Mouse (Mus musculus): ENCODE data around the gene Ankrd1. TPM values are rescaled to one million over a fixed set of nuclear protein-coding genes. Genes with fewer than 3 reads are reported as not detected.

Gene Ankrd1
- polyA plus RNA-seq (2015; fragmentation: Nextera tagmentation; extraction: Ambion mirVana), result 13.6 and 18.1 TPM in 2 replicates

DNA sequence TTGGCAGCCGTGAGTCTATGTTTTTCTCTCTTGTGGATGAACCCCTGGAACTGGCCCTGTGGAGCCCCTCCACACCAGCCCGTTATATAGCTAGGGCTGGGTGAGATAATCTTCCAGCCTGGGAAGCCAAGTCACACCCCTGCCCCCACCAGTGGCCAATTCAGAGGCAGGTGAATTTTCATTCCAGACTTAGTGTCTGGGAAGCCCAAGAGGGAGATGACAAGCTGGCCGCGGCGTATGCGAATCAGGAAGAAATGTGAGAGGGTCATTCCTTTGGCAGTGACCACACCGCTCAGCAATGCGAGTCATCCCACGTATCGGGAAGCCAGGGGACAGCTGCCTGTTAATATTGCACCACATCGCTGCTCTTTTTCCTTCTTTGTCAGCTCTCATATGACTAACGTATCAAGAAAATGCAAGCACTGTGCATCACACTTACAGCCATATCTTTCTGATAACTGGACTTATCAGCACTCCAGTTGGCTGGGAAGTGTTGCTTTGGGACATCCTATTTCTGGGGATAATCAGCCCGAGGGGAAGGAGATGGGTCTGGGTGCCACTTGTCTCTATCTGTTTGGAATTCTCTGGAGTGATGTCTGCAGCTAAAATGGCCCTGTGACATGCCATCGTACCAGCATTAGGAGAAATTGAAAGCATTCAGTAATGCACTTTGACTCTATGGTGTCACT lies at the start of gene Ankrd1:
Ankrd1 (minus strand) TSS at position 317 of the 689 bp plus-strand sequence.
- peaks cover 3% of the 10 kb centered on the region; the same call in 1 of the 2 replicates for H3K9me3 ChIP-seq (ENCODE audit: control insufficient read depth, low read length)
- ATAC-seq (ENCODE audit: low read depth), result peak; percentile 41; the same call in 1 of the 2 replicates
- H3K36me3 ChIP-seq (ENCODE audit: control insufficient read depth, insufficient read depth, low read length), result no peaks in the 10 kb centered on the region
- no peak within 1 kb of the TSS for H3K4me3 ChIP-seq (ENCODE audit: low read length)
- 42% methylated on average over 14 of the region's 14 CpGs for WGBS
- H3K27me3 ChIP-seq (ENCODE audit: control insufficient read depth, insufficient read depth, low read depth, low read length), result no peaks in the 10 kb centered on the region
- no peak within 1 kb of the TSS for H3K4me2 ChIP-seq (ENCODE audit: low read depth, low read length)
- no peak within 1 kb of the TSS for H3K9ac ChIP-seq (ENCODE audit: low read length)
- H3K27ac ChIP-seq (ENCODE audit: low read length), result no peak within 1 kb of the TSS
- peaks cover 11% of the 10 kb centered on the region; the same call in 1 of the 2 replicates for H3K4me1 ChIP-seq (replicated peaks; ENCODE audit: control insufficient read depth, insufficient read depth, low read length)

GRCm38 (mm10) chr19:36169101-36169500 lies 49.2 kb upstream of the Ankrd1 start:
- H3K9ac ChIP-seq (ENCODE audit: low read length), result no peak overlapping the region
- no peak for ATAC-seq (ENCODE audit: low read depth)
- H3K27me3 ChIP-seq (ENCODE audit: control insufficient read depth, insufficient read depth, low read depth, low read length), result no peaks in the 10 kb centered on the region
- no peak overlapping the region for H3K27ac ChIP-seq (ENCODE audit: low read length)
- H3K36me3 ChIP-seq (ENCODE audit: control insufficient read depth, insufficient read depth, low read length), result no peaks in the 10 kb centered on the region
- 61% methylated on average over 2 of the region's 2 CpGs for WGBS
- H3K4me1 ChIP-seq (replicated peaks; ENCODE audit: control insufficient read depth, insufficient read depth, low read length), result peaks cover 22% of the 10 kb centered on the region
- no peak overlapping the region for H3K4me2 ChIP-seq (ENCODE audit: low read depth, low read length)
- peaks cover 5% of the 10 kb centered on the region; the same call in 1 of the 2 replicates for H3K9me3 ChIP-seq (ENCODE audit: control insufficient read depth, low read length)
- no peak overlapping the region for H3K4me3 ChIP-seq (ENCODE audit: low read length)

- Histone ChIP-seq H3K4me2 (ENCODE audit: low read depth, low read length) (no peak overlapping the region), H3K27me3 (ENCODE audit: control insufficient read depth, insufficient read depth, low read depth, low read length) (no peaks in the 10 kb centered on the region), H3K27ac (ENCODE audit: low read length) (peak overlapping the region; percentile 51), H3K9ac (ENCODE audit: low read length) (no peak overlapping the region), H3K4me3 (ENCODE audit: low read length) (no peak overlapping the region), H3K4me1 (replicated peaks; ENCODE audit: control insufficient read depth, insufficient read depth, low read length) (peaks cover 22% of the 10 kb centered on the region), H3K36me3 (ENCODE audit: control insufficient read depth, insufficient read depth, low read length) (no peaks in the 10 kb centered on the region), H3K9me3 (ENCODE audit: control insufficient read depth, low read length) (peaks cover 5% of the 10 kb centered on the region; the same call in 1 of the 2 replicates)
- WGBS, result 40% methylated on average over 4 of the region's 4 CpGs
- ATAC-seq (ENCODE audit: low read depth), result 0 out of 2 replicates have a peak, but pooled peaks have one; percentile 26
These were observed 48.2 kb upstream of the Ankrd1 start for GRCm38 (mm10) chr19:36168121-36168520.

- Histone ChIP-seq H3K27ac (ENCODE audit: low read length) (peak overlapping the region; percentile 51), H3K4me1 (replicated peaks; ENCODE audit: control insufficient read depth, insufficient read depth, low read length) (peaks cover 22% of the 10 kb centered on the region)
- ATAC-seq (ENCODE audit: low read depth), result peak; percentile 96
These were observed 47.5 kb upstream of the Ankrd1 start for GRCm38 (mm10) chr19:36167291-36167896.

DNA sequence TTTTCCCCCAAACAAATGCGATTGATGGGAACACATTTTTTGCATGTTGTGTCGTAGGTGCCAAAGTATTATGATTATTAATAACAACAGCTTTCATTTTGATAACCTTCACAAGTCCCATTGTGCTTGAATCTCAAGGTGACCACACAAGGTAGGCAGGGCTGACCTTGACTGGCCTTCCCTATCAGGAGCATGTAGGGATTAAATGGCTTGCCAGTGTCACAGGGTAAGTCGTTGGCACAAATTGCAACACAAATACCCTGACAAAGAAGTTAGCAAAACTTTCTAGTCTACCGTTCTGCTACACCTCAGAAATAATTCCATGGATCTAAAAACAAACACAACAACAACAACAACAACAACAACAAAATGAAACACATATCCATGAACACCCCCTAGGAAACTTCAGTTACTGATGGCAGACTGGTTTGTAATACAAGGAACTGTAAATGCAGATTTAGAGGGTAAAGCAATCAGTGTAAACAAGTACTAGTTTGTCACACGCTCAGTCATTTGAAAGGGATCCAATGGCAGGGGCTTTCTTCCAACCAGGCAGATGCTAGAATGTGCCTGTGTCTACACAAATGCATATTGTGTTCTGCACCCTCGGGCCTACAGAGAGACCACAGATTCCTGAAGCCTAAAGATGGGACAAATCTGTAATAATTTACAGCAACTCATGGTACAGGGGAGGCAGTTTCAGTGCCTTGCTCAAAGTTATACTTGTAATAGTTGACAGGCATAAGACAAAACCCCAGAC lies 46.7 kb upstream of the Ankrd1 start:
- 62% methylated on average over 6 of the region's 6 CpGs for WGBS
- peaks cover 22% of the 10 kb centered on the region for H3K4me1 ChIP-seq (replicated peaks; ENCODE audit: control insufficient read depth, insufficient read depth, low read length)
- peak; percentile 64 for ATAC-seq (ENCODE audit: low read depth)

More at GRCm38 (mm10) chr19:36167291-36167896, 47.5 kb upstream of the Ankrd1 start:
- 20% methylated on average over 6 of the region's 6 CpGs for WGBS
- Histone ChIP-seq H3K4me3 (ENCODE audit: low read length) (no peak overlapping the region), H3K27me3 (ENCODE audit: control insufficient read depth, insufficient read depth, low read depth, low read length) (no peaks in the 10 kb centered on the region), H3K4me2 (ENCODE audit: low read depth, low read length) (no peak overlapping the region), H3K36me3 (ENCODE audit: control insufficient read depth, insufficient read depth, low read length) (no peaks in the 10 kb centered on the region), H3K9ac (ENCODE audit: low read length) (no peak overlapping the region), H3K9me3 (ENCODE audit: control insufficient read depth, low read length) (peaks cover 5% of the 10 kb centered on the region; the same call in 1 of the 2 replicates)

GRCm38 (mm10) chr19:36165351-36165750 lies 45.5 kb upstream of the Ankrd1 start:
- H3K27me3 ChIP-seq (ENCODE audit: control insufficient read depth, insufficient read depth, low read depth, low read length), result no peaks in the 10 kb centered on the region
- ATAC-seq (ENCODE audit: low read depth), result no peak
- 58% methylated on average over 4 of the region's 4 CpGs for WGBS
- H3K9me3 ChIP-seq (ENCODE audit: control insufficient read depth, low read length), result no peaks in the 10 kb centered on the region
- no peak overlapping the region for H3K4me3 ChIP-seq (ENCODE audit: low read length)
- no peak overlapping the region for H3K4me2 ChIP-seq (ENCODE audit: low read depth, low read length)
- no peak overlapping the region for H3K9ac ChIP-seq (ENCODE audit: low read length)
- H3K27ac ChIP-seq (ENCODE audit: low read length), result no peak overlapping the region
- no peaks in the 10 kb centered on the region for H3K36me3 ChIP-seq (ENCODE audit: control insufficient read depth, insufficient read depth, low read length)
- peaks cover 22% of the 10 kb centered on the region for H3K4me1 ChIP-seq (replicated peaks; ENCODE audit: control insufficient read depth, insufficient read depth, low read length)

More for the DNA sequence above, 46.7 kb upstream of the Ankrd1 start:
- Histone ChIP-seq H3K36me3 (ENCODE audit: control insufficient read depth, insufficient read depth, low read length) (no peaks in the 10 kb centered on the region), H3K9me3 (ENCODE audit: control insufficient read depth, low read length) (peaks cover 5% of the 10 kb centered on the region; the same call in 1 of the 2 replicates), H3K27me3 (ENCODE audit: control insufficient read depth, insufficient read depth, low read depth, low read length) (no peaks in the 10 kb centered on the region), H3K4me2 (ENCODE audit: low read depth, low read length) (no peak overlapping the region), H3K27ac (ENCODE audit: low read length) (peak overlapping the region; percentile 51), H3K4me3 (ENCODE audit: low read length) (no peak overlapping the region), H3K9ac (ENCODE audit: low read length) (no peak overlapping the region)

- no peak overlapping the region for H3K4me3 ChIP-seq (ENCODE audit: low read length)
- no peak overlapping the region for H3K9ac ChIP-seq (ENCODE audit: low read length)
- H3K27me3 ChIP-seq (ENCODE audit: control insufficient read depth, insufficient read depth, low read depth, low read length), result no peaks in the 10 kb centered on the region
- no peak overlapping the region for H3K4me2 ChIP-seq (ENCODE audit: low read depth, low read length)
- no peaks in the 10 kb centered on the region for H3K9me3 ChIP-seq (ENCODE audit: control insufficient read depth, low read length)
- H3K36me3 ChIP-seq (ENCODE audit: control insufficient read depth, insufficient read depth, low read length), result no peaks in the 10 kb centered on the region
- peak; percentile 60 for ATAC-seq (ENCODE audit: low read depth)
- H3K4me1 ChIP-seq (replicated peaks; ENCODE audit: control insufficient read depth, insufficient read depth, low read length), result peaks cover 5% of the 10 kb centered on the region; the same call in 1 of the 2 replicates
- no peak overlapping the region for H3K27ac ChIP-seq (ENCODE audit: low read length)
- 25% methylated on average over 4 of the region's 4 CpGs for WGBS
These were observed 30.5 kb upstream of the Ankrd1 start for GRCm38 (mm10) chr19:36150241-36151007.

DNA sequence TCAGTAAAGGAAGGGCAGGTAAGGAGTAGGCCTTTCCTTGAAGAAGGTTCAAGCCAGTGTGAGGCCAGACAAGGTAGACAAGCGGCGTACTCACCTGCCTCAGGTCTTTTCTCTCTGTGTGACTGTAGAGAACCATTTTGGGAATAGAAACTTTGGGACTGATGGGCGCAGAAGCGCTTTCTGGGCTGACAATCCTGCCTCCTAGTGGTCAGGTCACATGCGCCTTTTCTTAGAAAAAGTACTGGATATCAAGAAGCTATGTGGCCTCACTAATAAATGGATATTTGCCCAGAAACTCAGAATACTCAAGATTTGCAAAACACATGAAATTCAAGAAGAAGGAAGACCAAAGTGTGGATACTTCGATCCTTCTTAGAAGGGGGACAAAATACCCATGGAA lies 28.7 kb upstream of the Ankrd1 start:
- no peak overlapping the region for H3K4me3 ChIP-seq (ENCODE audit: low read length)
- 88% methylated on average over 6 of the region's 6 CpGs for WGBS
- no peak overlapping the region for H3K27ac ChIP-seq (ENCODE audit: low read length)
- no peak overlapping the region for H3K4me2 ChIP-seq (ENCODE audit: low read depth, low read length)
- no peaks in the 10 kb centered on the region for H3K27me3 ChIP-seq (ENCODE audit: control insufficient read depth, insufficient read depth, low read depth, low read length)
- H3K9me3 ChIP-seq (ENCODE audit: control insufficient read depth, low read length), result no peaks in the 10 kb centered on the region
- no peaks in the 10 kb centered on the region for H3K36me3 ChIP-seq (ENCODE audit: control insufficient read depth, insufficient read depth, low read length)
- H3K9ac ChIP-seq (ENCODE audit: low read length), result no peak overlapping the region
- H3K4me1 ChIP-seq (replicated peaks; ENCODE audit: control insufficient read depth, insufficient read depth, low read length), result peaks cover 5% of the 10 kb centered on the region; the same call in 1 of the 2 replicates
- no peak for ATAC-seq (ENCODE audit: low read depth)
